Mouse (Mus musculus): ENCODE measurements around the gene Smndc1. TPM values are rescaled to one million over a fixed set of nuclear protein-coding genes. Genes with fewer than 3 reads are reported as not detected.
A peak's percentile ranks its signal among the peaks of the same experiment; 100 is the strongest.

The Smndc1 gene
- polyA plus RNA-seq, 1 experiment from 2014 or later, result 41.2 TPM

- no peak overlapping the region for H3K4me3 ChIP-seq
- 90% methylated on average over 16 of the region's 16 CpGs for WGBS
- no peaks in the 10 kb centered on the region for H3K27me3 ChIP-seq (ENCODE audit: low read depth, poor library complexity, severe bottlenecking)
- H3K4me1 ChIP-seq, result peaks cover 26% of the 10 kb centered on the region
- DNase-seq (ENCODE audit: low spot score), result no peak
- no peaks in the 10 kb centered on the region for H3K9me3 ChIP-seq (replicated peaks)
- no peak overlapping the region for H3K27ac ChIP-seq
- peaks cover 19% of the 10 kb centered on the region for H3K36me3 ChIP-seq
Observed at GRCm38 (mm10) chr19:53344062-53344461, 46.3 kb downstream of the Smndc1 start.

GRCm38 (mm10) chr19:53343174-53343881, 47.0 kb downstream of the Smndc1 start:
- H3K27ac ChIP-seq, result no peak overlapping the region
- H3K4me3 ChIP-seq, result no peak overlapping the region
- 91% methylated on average over 13 of the region's 13 CpGs for WGBS

GRCm38 (mm10) chr19:53340423-53340822, 50.0 kb downstream of the Smndc1 start:
- Histone ChIP-seq H3K4me1 (peaks cover 26% of the 10 kb centered on the region), H3K27me3 (ENCODE audit: low read depth, poor library complexity, severe bottlenecking) (no peaks in the 10 kb centered on the region), H3K27ac (no peak overlapping the region), H3K36me3 (peaks cover 31% of the 10 kb centered on the region), H3K4me3 (no peak overlapping the region), H3K9me3 (replicated peaks) (no peaks in the 10 kb centered on the region)
- peak; percentile 57 for DNase-seq (ENCODE audit: low spot score)
- WGBS, result 29% methylated on average over 6 of the region's 6 CpGs

More at GRCm38 (mm10) chr19:53343174-53343881, 47.0 kb downstream of the Smndc1 start:
- peaks cover 18% of the 10 kb centered on the region for H3K36me3 ChIP-seq
- H3K4me1 ChIP-seq, result peaks cover 26% of the 10 kb centered on the region
- no peaks in the 10 kb centered on the region for H3K9me3 ChIP-seq (replicated peaks)
- H3K27me3 ChIP-seq (ENCODE audit: low read depth, poor library complexity, severe bottlenecking), result no peaks in the 10 kb centered on the region
- DNase-seq (ENCODE audit: low spot score), result no peak

GRCm38 (mm10) chr19:53335241-53335640, 55.1 kb downstream of the Smndc1 start:
- Histone ChIP-seq H3K36me3 (peaks cover 72% of the 10 kb centered on the region), H3K27ac (no peak overlapping the region)
- 94% methylated on average over 9 of the region's 9 CpGs for whole genome bisulfite sequencing

GRCm38 (mm10) chr19:53333730-53334129, 56.6 kb downstream of the Smndc1 start:
- no peak overlapping the region for H3K4me3 ChIP-seq
- H3K4me1 ChIP-seq, result peaks cover 13% of the 10 kb centered on the region
- no peaks in the 10 kb centered on the region for H3K27me3 ChIP-seq (ENCODE audit: low read depth, poor library complexity, severe bottlenecking)
- H3K27ac ChIP-seq, result no peak overlapping the region
- 92% methylated on average over 6 of the region's 6 CpGs for WGBS
- H3K9me3 ChIP-seq (replicated peaks), result no peaks in the 10 kb centered on the region
- H3K36me3 ChIP-seq, result peaks cover 70% of the 10 kb centered on the region
- no peak for DNase-seq (ENCODE audit: low spot score)

More at GRCm38 (mm10) chr19:53335241-53335640, 55.1 kb downstream of the Smndc1 start:
- no peak for DNase-seq (ENCODE audit: low spot score)
- Histone ChIP-seq H3K4me3 (no peak overlapping the region), H3K27me3 (ENCODE audit: low read depth, poor library complexity, severe bottlenecking) (no peaks in the 10 kb centered on the region), H3K4me1 (peaks cover 11% of the 10 kb centered on the region), H3K9me3 (replicated peaks) (no peaks in the 10 kb centered on the region)

GRCm38 (mm10) chr19:53331882-53332500, 58.4 kb downstream of the Smndc1 start:
- Histone ChIP-seq H3K9me3 (replicated peaks) (no peaks in the 10 kb centered on the region), H3K4me3 (no peak overlapping the region), H3K27me3 (ENCODE audit: low read depth, poor library complexity, severe bottlenecking) (no peaks in the 10 kb centered on the region), H3K4me1 (peaks cover 19% of the 10 kb centered on the region), H3K27ac (no peak overlapping the region), H3K36me3 (peaks cover 54% of the 10 kb centered on the region)
- no peak for DNase-seq (ENCODE audit: low spot score)
- 94% methylated on average over 21 of the region's 21 CpGs for WGBS

GRCm38 (mm10) chr19:53329992-53330381, 60.4 kb downstream of the Smndc1 start:
- H3K36me3 ChIP-seq, result peaks cover 36% of the 10 kb centered on the region
- no peaks in the 10 kb centered on the region for H3K9me3 ChIP-seq (replicated peaks)
- peak overlapping the region; percentile 85 for H3K4me3 ChIP-seq
- DNase-seq (ENCODE audit: low spot score), result peak; percentile 81
- no peaks in the 10 kb centered on the region for H3K27me3 ChIP-seq (ENCODE audit: low read depth, poor library complexity, severe bottlenecking)
- WGBS, result under 1% methylated on average over 28 of the region's 29 CpGs
- peak overlapping the region; percentile 87 for H3K27ac ChIP-seq
- H3K4me1 ChIP-seq, result peaks cover 32% of the 10 kb centered on the region

Other genes with a start within 250 kb of the Smndc1 start
- 28.6 and 32.4 TPM in 2 replicates for gene Mxi1, start 80.1 kb downstream of the Smndc1 start, polyA plus RNA-seq (2016; fragmentation: Nextera tagmentation; extraction: Ambion mirVana)
- 6.6 TPM in 1 of 2 replicates, not detected in the other for gene Gm10197, start 18.8 kb downstream of the Smndc1 start, polyA plus RNA-seq (2016; fragmentation: Nextera tagmentation; extraction: Ambion mirVana)
- gene Dusp5, start 138.5 kb upstream of the Smndc1 start, polyA plus RNA-seq (2016; fragmentation: Nextera tagmentation; extraction: Ambion mirVana), result 6.4 and 8.9 TPM in 2 replicates
- 549 and 585 TPM in 2 replicates for gene Nutf2-ps1, start 198.5 kb upstream of the Smndc1 start, polyA plus RNA-seq (2016; fragmentation: Nextera tagmentation; extraction: Ambion mirVana)
- gene Smc3, start 209.8 kb upstream of the Smndc1 start, polyA plus RNA-seq (2016; fragmentation: Nextera tagmentation; extraction: Ambion mirVana), result 62.4 and 77.0 TPM in 2 replicates

All from limb, embryonic 10.5 days (tissue).